Mouse (Mus musculus) megakaryocyte, embryonic 14.5 days (primary cell): ENCODE data around the gene Dnajb8. TPM values are rescaled to one million over a fixed set of nuclear protein-coding genes. Genes with fewer than 3 reads are reported as not detected.

Experiments used
- H3K27me3 ChIP-seq: replicated peaks from 2 replicates; pipeline ENCODE3; 2012; ENCODE audit warnings: inconsistent platforms
- H3K36me3 ChIP-seq: replicated peaks from 2 replicates; pipeline ENCODE3; 2012; ENCODE audit warnings: low read length, inconsistent platforms, mixed read lengths
- H3K4me1 ChIP-seq: 2 replicates; pipeline ENCODE4 v1.6.1; 2012; ENCODE audit warnings: inconsistent platforms
- H3K4me3 ChIP-seq: replicated peaks from 2 replicates; pipeline ENCODE3; 2012; ENCODE audit warnings: moderate library complexity, mild to moderate bottlenecking, inconsistent platforms
- H3K9me3 ChIP-seq: 2 replicates; pipeline ENCODE4 v1.6.1; 2012; ENCODE audit warnings: inconsistent platforms
- FLI1 ChIP-seq: IDR thresholded peaks from 2 replicates; pipeline ENCODE4 v1.6.1; 2012; ENCODE audit warnings: low read length, inconsistent platforms, mixed read lengths
- GATA1 ChIP-seq: IDR thresholded peaks from 3 replicates; pipeline ENCODE4 v1.6.1; 2012; ENCODE audit warnings: mixed read lengths, low read length, inconsistent platforms, borderline replicate concordance
- polyA plus RNA-seq: library from polyadenylated mRNA; stranded (reverse); fragments of >175 nt; gene quantifications from 2 replicates; pipeline ENCODE4 v1.2.3, GENCODE M21; 2012; ENCODE audit warnings: low replicate concordance; ENCODE audit not compliant: insufficient read depth

Gene Dnajb8
- polyA plus RNA-seq, 1 experiment: not detected

- no peak overlapping the region for H3K4me3 ChIP-seq
- TF ChIP-seq FLI1 (no peak), GATA1 (no peak)
- peaks cover 29% of the 10 kb centered on the region for H3K27me3 ChIP-seq
These were observed 16.1 kb upstream of the Dnajb8 start for GRCm38 (mm10) chr6:88205937-88206336.

DNA sequence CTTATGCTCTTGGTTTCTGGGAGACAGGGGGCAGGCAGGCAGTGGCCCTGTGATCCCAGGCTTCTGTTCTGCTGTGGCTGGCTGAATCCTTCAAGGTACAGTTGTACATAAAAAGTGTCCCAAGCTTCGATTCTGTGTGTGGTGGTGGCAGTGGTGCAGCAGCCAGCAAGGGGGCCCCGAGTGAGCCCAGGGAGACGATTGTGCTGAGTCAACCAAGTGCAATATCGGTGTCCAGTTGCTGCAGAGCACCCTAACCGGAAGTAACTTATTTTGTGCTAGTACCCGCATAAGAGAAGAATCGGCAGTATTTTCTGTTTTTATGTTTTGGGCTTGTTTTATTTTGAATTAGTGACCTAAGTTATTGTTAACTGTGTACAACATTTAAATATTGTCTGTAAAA is 15.5 kb upstream of the Dnajb8 start:
- Histone ChIP-seq H3K27me3 (peaks cover 25% of the 10 kb centered on the region), H3K4me3 (no peak overlapping the region), H3K36me3 (peaks cover 43% of the 10 kb centered on the region), H3K9me3 (no peaks in the 10 kb centered on the region), H3K4me1 (peaks cover 65% of the 10 kb centered on the region)
- TF ChIP-seq GATA1: no peak
- no peak for TF ChIP-seq FLI1

More at GRCm38 (mm10) chr6:88205937-88206336, 16.1 kb upstream of the Dnajb8 start:
- peaks cover 71% of the 10 kb centered on the region for H3K4me1 ChIP-seq
- peaks cover 49% of the 10 kb centered on the region for H3K36me3 ChIP-seq
- H3K9me3 ChIP-seq: no peaks in the 10 kb centered on the region

- Histone ChIP-seq H3K27me3 (peaks cover 26% of the 10 kb centered on the region), H3K36me3 (peaks cover 34% of the 10 kb centered on the region), H3K4me1 (peaks cover 56% of the 10 kb centered on the region), H3K9me3 (no peaks in the 10 kb centered on the region), H3K4me3 (peak overlapping the region; percentile 34)
- TF ChIP-seq FLI1: no peak
- TF ChIP-seq GATA1: no peak
These were observed 14.6 kb upstream of the Dnajb8 start for GRCm38 (mm10) chr6:88207403-88208033.

GRCm38 (mm10) chr6:88208321-88208720 is 13.7 kb upstream of the Dnajb8 start:
- Histone ChIP-seq H3K4me1 (peaks cover 49% of the 10 kb centered on the region), H3K9me3 (no peaks in the 10 kb centered on the region), H3K4me3 (no peak overlapping the region), H3K27me3 (peaks cover 30% of the 10 kb centered on the region), H3K36me3 (peaks cover 33% of the 10 kb centered on the region)
- TF ChIP-seq GATA1 (no peak), FLI1 (no peak)

- H3K27me3 ChIP-seq: peaks cover 28% of the 10 kb centered on the region
- no peak overlapping the region for H3K4me3 ChIP-seq
- H3K4me1 ChIP-seq: peaks cover 38% of the 10 kb centered on the region
- H3K36me3 ChIP-seq: peaks cover 21% of the 10 kb centered on the region
- peaks cover 1% of the 10 kb centered on the region; the same call in 1 of the 2 replicates for H3K9me3 ChIP-seq
- TF ChIP-seq GATA1: no peak
- no peak for TF ChIP-seq FLI1
These were observed 12.6 kb upstream of the Dnajb8 start for GRCm38 (mm10) chr6:88209453-88209852.

GRCm38 (mm10) chr6:88210182-88210581 is 11.9 kb upstream of the Dnajb8 start:
- H3K4me1 ChIP-seq: peaks cover 31% of the 10 kb centered on the region
- no peak for TF ChIP-seq GATA1
- TF ChIP-seq FLI1: no peak

GRCm38 (mm10) chr6:88215797-88216196 is 6.3 kb upstream of the Dnajb8 start:
- H3K4me3 ChIP-seq: no peak overlapping the region
- peaks cover 14% of the 10 kb centered on the region; the same call in 1 of the 2 replicates for H3K4me1 ChIP-seq
- H3K36me3 ChIP-seq: no peaks in the 10 kb centered on the region
- H3K27me3 ChIP-seq: peaks cover 43% of the 10 kb centered on the region
- TF ChIP-seq FLI1 (no peak), GATA1 (no peak)
- H3K9me3 ChIP-seq: peaks cover 30% of the 10 kb centered on the region

More at GRCm38 (mm10) chr6:88210182-88210581, 11.9 kb upstream of the Dnajb8 start:
- Histone ChIP-seq H3K4me3 (no peak overlapping the region), H3K9me3 (peaks cover 4% of the 10 kb centered on the region; the same call in 1 of the 2 replicates), H3K27me3 (peaks cover 28% of the 10 kb centered on the region), H3K36me3 (peaks cover 14% of the 10 kb centered on the region)

- Histone ChIP-seq H3K9me3 (peaks cover 30% of the 10 kb centered on the region), H3K4me1 (peaks cover 18% of the 10 kb centered on the region; the same call in 1 of the 2 replicates), H3K36me3 (no peaks in the 10 kb centered on the region), H3K27me3 (peaks cover 47% of the 10 kb centered on the region), H3K4me3 (no peak overlapping the region)
- TF ChIP-seq FLI1 (no peak), GATA1 (no peak)
These were observed 5.9 kb upstream of the Dnajb8 start for GRCm38 (mm10) chr6:88216199-88216598.

GRCm38 (mm10) chr6:88219094-88219493 is 3.0 kb upstream of the Dnajb8 start:
- Histone ChIP-seq H3K9me3 (peaks cover 40% of the 10 kb centered on the region), H3K4me3 (no peak overlapping the region), H3K36me3 (no peaks in the 10 kb centered on the region), H3K4me1 (peaks cover 24% of the 10 kb centered on the region; the same call in 1 of the 2 replicates), H3K27me3 (peaks cover 71% of the 10 kb centered on the region)
- no peak for TF ChIP-seq FLI1
- no peak for TF ChIP-seq GATA1

DNA sequence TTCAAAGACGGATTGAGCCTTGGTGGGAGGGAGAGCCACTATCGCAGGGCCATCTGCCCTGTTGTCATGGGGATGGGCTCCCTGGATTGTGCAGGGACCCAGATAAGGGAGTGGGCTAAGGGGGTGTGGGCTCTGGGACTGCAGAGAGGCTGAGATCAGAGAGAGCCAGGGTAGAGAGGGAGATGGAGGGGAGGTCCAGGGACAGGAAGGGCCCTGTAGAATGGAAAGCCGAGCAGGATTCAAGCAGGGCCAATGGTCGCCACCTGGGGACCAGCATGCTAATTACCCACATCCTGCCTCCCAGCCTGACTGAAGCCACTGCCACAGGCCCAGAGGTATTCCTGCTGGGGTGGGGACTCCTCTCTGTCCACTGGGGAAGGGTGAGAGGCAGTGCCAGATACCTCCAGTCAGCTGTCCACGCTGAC is 4.5 kb downstream of the Dnajb8 start:
- Histone ChIP-seq H3K4me3 (no peak overlapping the region), H3K27me3 (peaks cover 99% of the 10 kb centered on the region), H3K36me3 (no peaks in the 10 kb centered on the region), H3K9me3 (peaks cover 10% of the 10 kb centered on the region; the same call in 1 of the 2 replicates), H3K4me1 (peaks cover 43% of the 10 kb centered on the region)
- TF ChIP-seq FLI1 (no peak), GATA1 (no peak)
